Mouse (Mus musculus): ENCODE results near the gene Map6. TPM values are rescaled to one million over a fixed set of nuclear protein-coding genes. Genes with fewer than 3 reads are reported as not detected.

Map6 gene
- polyA plus RNA-seq (2015; fragmentation: Nextera tagmentation; extraction: Ambion mirVana), result 2.8 and 5.4 TPM in 2 replicates

DNA sequence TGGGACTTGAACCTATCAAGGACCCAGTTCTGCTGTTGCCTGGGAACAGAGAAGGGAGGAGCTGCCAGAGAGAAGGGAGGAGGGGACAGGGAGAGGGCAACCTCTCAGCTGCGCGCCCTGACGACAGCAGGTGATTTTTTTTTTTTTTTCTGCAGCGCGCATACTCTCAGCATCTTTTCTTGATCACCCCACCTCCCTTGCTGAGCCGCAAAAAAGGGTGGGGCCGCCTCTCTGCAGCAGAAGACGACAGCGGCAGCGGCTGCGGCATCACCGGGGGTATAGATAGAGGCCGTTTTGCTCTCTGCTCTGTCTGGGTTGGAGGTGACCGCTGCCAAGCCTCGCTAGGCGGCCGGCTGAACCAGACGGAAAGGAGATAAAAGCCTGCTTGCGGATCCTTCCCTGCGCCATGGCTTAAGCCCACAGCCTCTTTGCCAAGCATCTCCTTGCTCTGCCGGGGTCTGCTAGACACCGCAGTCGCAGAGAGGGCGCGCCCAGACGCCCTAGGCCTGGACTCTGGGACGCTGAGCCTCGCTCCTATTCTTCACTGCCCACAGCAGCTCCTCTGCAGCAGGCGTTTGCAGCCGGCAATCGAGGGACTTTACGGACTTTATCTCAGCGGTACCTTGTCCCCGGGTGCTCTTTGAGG lies at the start of gene Map6:
TSS of gene Map6 (plus strand) at position 197 of the 646 bp plus-strand sequence.
- no peaks in the 10 kb centered on the region for H3K9me3 ChIP-seq (replicated peaks)
- peaks cover 63% of the 10 kb centered on the region for H3K27me3 ChIP-seq
- H3K36me3 ChIP-seq, result no peaks in the 10 kb centered on the region
- H3K4me2 ChIP-seq, result peak within 1 kb of the TSS; percentile 96
- H3K4me3 ChIP-seq, result peak within 1 kb of the TSS; percentile 59
- peak within 1 kb of the TSS; percentile 52 for H3K9ac ChIP-seq
- 1% methylated on average over 34 of the region's 34 CpGs for WGBS
- H3K4me1 ChIP-seq (replicated peaks), result peaks cover 42% of the 10 kb centered on the region
- H3K27ac ChIP-seq, result no peak within 1 kb of the TSS
- ATAC-seq (replicated peaks; ENCODE audit: insufficient number of reproducible peaks, insufficient read depth, low FRiP score, low read depth), result peak; percentile 19; the same call in 1 of the 2 replicates

DNA sequence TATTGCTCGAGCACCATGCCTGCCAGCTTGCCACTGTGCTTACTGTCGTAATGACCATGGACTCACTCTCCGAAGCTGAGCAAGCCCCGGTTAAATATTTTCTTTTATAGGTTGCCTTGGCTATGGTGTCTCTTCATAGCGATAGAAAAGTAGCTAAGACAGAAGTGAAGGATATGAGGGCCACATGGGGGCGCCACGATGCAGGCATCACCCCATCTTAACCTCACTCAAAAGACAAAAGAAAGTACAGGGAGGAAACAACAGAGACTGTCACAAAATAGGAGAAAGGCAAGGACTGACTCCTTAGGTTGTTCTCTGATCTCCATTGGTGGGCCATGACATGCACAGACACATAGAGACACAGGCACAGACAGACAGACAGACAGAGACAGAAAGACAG lies 43.0 kb upstream of the Map6 start:
- H3K27ac ChIP-seq, result no peak overlapping the region
- no peaks in the 10 kb centered on the region for H3K36me3 ChIP-seq
- H3K4me2 ChIP-seq, result no peak overlapping the region
- 74% methylated on average over 7 of the region's 7 CpGs for WGBS
- H3K9me3 ChIP-seq (replicated peaks), result no peaks in the 10 kb centered on the region
- H3K9ac ChIP-seq, result no peak overlapping the region
- no peaks in the 10 kb centered on the region; the same call in 1 of the 2 replicates for H3K4me1 ChIP-seq (replicated peaks)
- no peak for ATAC-seq (replicated peaks; ENCODE audit: insufficient number of reproducible peaks, insufficient read depth, low FRiP score, low read depth)
- no peaks in the 10 kb centered on the region for H3K27me3 ChIP-seq
- no peak overlapping the region for H3K4me3 ChIP-seq

- H3K4me3 ChIP-seq, result no peak overlapping the region
- no peaks in the 10 kb centered on the region for H3K9me3 ChIP-seq (replicated peaks)
- no peak for ATAC-seq (replicated peaks; ENCODE audit: insufficient number of reproducible peaks, insufficient read depth, low FRiP score, low read depth)
- H3K9ac ChIP-seq, result no peak overlapping the region
- H3K27me3 ChIP-seq, result no peaks in the 10 kb centered on the region
- H3K36me3 ChIP-seq, result no peaks in the 10 kb centered on the region
- 34% methylated on average over 1 of the region's 1 CpGs for WGBS
- H3K27ac ChIP-seq, result no peak overlapping the region
- no peaks in the 10 kb centered on the region; the same call in 1 of the 2 replicates for H3K4me1 ChIP-seq (replicated peaks)
- no peak overlapping the region for H3K4me2 ChIP-seq
Measured at GRCm38 (mm10) chr7:99224648-99225190, 42.5 kb upstream of the Map6 start.

DNA sequence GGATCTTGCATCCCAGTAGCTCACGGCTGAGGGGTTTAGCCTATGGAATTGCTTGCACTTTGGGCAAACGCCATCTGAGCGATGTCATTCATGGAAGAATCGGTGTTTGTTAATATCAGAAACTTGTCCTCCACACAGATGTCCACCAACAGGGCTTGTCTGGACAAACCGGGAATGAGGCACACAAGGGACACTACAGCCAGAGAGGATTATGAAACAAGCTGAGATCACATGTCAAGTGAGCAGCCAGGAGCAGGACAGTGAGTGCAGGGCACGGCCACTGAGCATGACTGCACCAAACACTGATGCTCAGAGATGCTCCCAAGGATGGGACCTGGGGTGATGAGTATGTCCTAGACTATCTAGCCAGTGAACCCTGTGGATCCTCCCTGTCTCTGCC lies 41.8 kb upstream of the Map6 start:
- Histone ChIP-seq H3K27ac (no peak overlapping the region), H3K9me3 (replicated peaks) (no peaks in the 10 kb centered on the region), H3K4me2 (no peak overlapping the region), H3K4me3 (no peak overlapping the region), H3K36me3 (no peaks in the 10 kb centered on the region), H3K27me3 (no peaks in the 10 kb centered on the region), H3K4me1 (replicated peaks) (no peaks in the 10 kb centered on the region; the same call in 1 of the 2 replicates), H3K9ac (no peak overlapping the region)
- no peak for ATAC-seq (replicated peaks; ENCODE audit: insufficient number of reproducible peaks, insufficient read depth, low FRiP score, low read depth)
- 66% methylated on average over 6 of the region's 6 CpGs for WGBS

DNA sequence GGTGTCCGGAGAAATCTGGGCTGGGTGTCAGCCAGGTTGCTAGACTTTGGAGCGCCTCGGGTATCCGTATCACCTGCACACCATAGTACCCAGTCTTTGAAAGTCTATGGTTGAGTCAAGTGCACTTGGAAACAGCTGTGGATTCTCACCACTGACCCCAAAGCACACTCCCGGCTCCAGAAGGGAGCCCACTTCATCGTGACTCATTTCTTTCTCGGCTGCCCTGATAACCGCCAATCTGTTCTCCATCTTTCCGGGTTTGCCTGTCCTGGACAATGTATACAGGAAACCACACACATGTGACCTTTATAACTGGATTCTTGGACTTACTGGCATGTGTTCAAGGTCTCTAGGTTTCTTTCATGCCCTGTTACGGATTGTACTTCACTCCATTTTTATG lies 40.6 kb upstream of the Map6 start:
- WGBS, result 77% methylated on average over 10 of the region's 10 CpGs
- no peak overlapping the region for H3K27ac ChIP-seq
- no peak overlapping the region for H3K4me2 ChIP-seq

GRCm38 (mm10) chr7:99227267-99227666 lies 40.0 kb upstream of the Map6 start:
- Histone ChIP-seq H3K4me2 (no peak overlapping the region), H3K27me3 (no peaks in the 10 kb centered on the region), H3K9ac (no peak overlapping the region), H3K4me3 (no peak overlapping the region), H3K4me1 (replicated peaks) (no peaks in the 10 kb centered on the region; the same call in 1 of the 2 replicates), H3K27ac (no peak overlapping the region), H3K36me3 (no peaks in the 10 kb centered on the region), H3K9me3 (replicated peaks) (no peaks in the 10 kb centered on the region)
- whole genome bisulfite sequencing, result 95% methylated on average over 4 of the region's 4 CpGs
- no peak for ATAC-seq (replicated peaks; ENCODE audit: insufficient number of reproducible peaks, insufficient read depth, low FRiP score, low read depth)

More for the DNA sequence above, 40.6 kb upstream of the Map6 start:
- Histone ChIP-seq H3K36me3 (no peaks in the 10 kb centered on the region), H3K9ac (no peak overlapping the region), H3K4me1 (replicated peaks) (no peaks in the 10 kb centered on the region; the same call in 1 of the 2 replicates), H3K27me3 (no peaks in the 10 kb centered on the region), H3K9me3 (replicated peaks) (no peaks in the 10 kb centered on the region), H3K4me3 (no peak overlapping the region)
- ATAC-seq (replicated peaks; ENCODE audit: insufficient number of reproducible peaks, insufficient read depth, low FRiP score, low read depth), result no peak

DNA sequence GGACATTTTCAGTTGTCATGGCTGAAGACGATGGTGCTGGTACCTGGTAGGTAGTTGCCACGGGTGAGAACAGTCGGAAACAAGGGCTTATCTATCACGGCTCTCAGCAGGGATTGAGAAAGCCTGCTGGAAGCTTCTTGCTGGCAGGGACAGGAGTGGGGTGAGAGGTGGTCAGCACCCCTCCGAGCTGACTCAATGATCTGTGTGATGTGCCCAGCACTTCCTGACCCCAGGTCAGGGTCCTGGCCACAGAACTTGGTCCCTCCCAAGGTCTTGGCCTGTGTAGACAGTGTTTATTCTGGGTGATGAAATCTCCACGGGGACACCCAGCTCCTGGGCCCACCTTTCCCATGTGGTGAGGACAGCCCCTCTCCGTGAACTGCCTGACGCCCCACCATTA lies 38.4 kb upstream of the Map6 start:
- H3K9me3 ChIP-seq (replicated peaks), result no peaks in the 10 kb centered on the region
- WGBS, result 65% methylated on average over 8 of the region's 8 CpGs
- H3K4me2 ChIP-seq, result no peak overlapping the region
- H3K36me3 ChIP-seq, result no peaks in the 10 kb centered on the region
- no peaks in the 10 kb centered on the region; the same call in 1 of the 2 replicates for H3K4me1 ChIP-seq (replicated peaks)
- no peak overlapping the region for H3K4me3 ChIP-seq
- no peak overlapping the region for H3K27ac ChIP-seq
- ATAC-seq (replicated peaks; ENCODE audit: insufficient number of reproducible peaks, insufficient read depth, low FRiP score, low read depth), result no peak
- H3K9ac ChIP-seq, result no peak overlapping the region
- no peaks in the 10 kb centered on the region for H3K27me3 ChIP-seq

DNA sequence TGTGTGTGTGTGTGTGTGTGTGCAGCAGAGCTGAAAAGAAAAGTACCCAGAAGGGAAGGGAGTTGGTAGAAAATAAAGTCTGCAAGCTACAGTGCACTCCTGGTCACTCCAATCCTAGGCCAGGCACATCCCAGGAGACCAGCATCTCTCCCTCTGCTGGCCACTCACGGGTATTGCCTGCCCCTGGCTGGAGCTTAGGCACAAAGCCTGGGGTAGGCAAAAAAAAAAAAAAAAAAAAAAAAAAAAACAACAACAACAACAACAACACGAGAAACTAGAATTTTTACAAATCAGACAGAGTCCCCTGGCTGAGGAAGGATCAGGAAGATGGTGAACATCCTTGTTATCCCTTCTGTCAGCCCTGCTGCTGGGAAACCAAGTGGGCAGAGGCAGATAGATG lies 37.8 kb upstream of the Map6 start:
- Histone ChIP-seq H3K9ac (no peak overlapping the region), H3K36me3 (no peaks in the 10 kb centered on the region), H3K9me3 (replicated peaks) (no peaks in the 10 kb centered on the region), H3K4me3 (no peak overlapping the region), H3K27me3 (no peaks in the 10 kb centered on the region), H3K4me1 (replicated peaks) (no peaks in the 10 kb centered on the region; the same call in 1 of the 2 replicates), H3K27ac (no peak overlapping the region), H3K4me2 (no peak overlapping the region)
- ATAC-seq (replicated peaks; ENCODE audit: insufficient number of reproducible peaks, insufficient read depth, low FRiP score, low read depth), result no peak
- 9% methylated on average over 1 of the region's 2 CpGs for WGBS

- no peak overlapping the region for H3K27ac ChIP-seq
- no peaks in the 10 kb centered on the region for H3K36me3 ChIP-seq
- no peaks in the 10 kb centered on the region for H3K9me3 ChIP-seq (replicated peaks)
- no peak overlapping the region for H3K9ac ChIP-seq
- no peaks in the 10 kb centered on the region for H3K27me3 ChIP-seq
- H3K4me1 ChIP-seq (replicated peaks), result no peaks in the 10 kb centered on the region; the same call in 1 of the 2 replicates
- 66% methylated on average over 7 of the region's 7 CpGs for WGBS
- ATAC-seq (replicated peaks; ENCODE audit: insufficient number of reproducible peaks, insufficient read depth, low FRiP score, low read depth), result no peak
- H3K4me3 ChIP-seq, result no peak overlapping the region
- no peak overlapping the region for H3K4me2 ChIP-seq
Measured at GRCm38 (mm10) chr7:99230061-99230747, 37.0 kb upstream of the Map6 start.

GRCm38 (mm10) chr7:99232571-99232970 lies 34.7 kb upstream of the Map6 start:
- no peak for ATAC-seq (replicated peaks; ENCODE audit: insufficient number of reproducible peaks, insufficient read depth, low FRiP score, low read depth)
- Histone ChIP-seq H3K9me3 (replicated peaks) (no peaks in the 10 kb centered on the region), H3K4me2 (no peak overlapping the region), H3K4me3 (no peak overlapping the region), H3K4me1 (replicated peaks) (peaks cover 5% of the 10 kb centered on the region), H3K27ac (no peak overlapping the region), H3K27me3 (peaks cover 4% of the 10 kb centered on the region; the same call in 1 of the 2 replicates), H3K36me3 (no peaks in the 10 kb centered on the region), H3K9ac (no peak overlapping the region)
- WGBS, result 70% methylated on average over 6 of the region's 6 CpGs

DNA sequence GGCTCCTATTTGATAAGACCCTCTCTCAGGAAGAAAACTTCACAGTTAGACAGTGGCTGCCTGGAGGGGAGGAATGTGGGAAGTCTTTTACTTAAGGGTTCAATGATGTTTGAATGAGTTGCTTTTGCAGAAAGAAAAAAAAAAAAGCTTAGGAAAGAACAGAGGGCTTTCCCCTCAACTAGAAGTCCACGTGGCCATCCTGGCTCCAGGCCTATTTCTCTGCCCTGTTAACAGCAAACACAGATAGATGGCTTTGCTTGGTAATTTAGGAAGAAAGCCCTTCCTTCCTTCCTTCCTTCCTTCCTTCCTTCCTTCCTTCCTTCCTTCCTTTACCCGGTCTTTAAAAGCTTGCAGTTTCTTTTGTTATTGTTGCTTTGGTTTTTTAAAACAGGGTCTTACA lies 32.3 kb upstream of the Map6 start:
- WGBS, result 37% methylated on average over 2 of the region's 2 CpGs
- Histone ChIP-seq H3K36me3 (no peaks in the 10 kb centered on the region), H3K4me2 (no peak overlapping the region), H3K27me3 (peaks cover 16% of the 10 kb centered on the region; the same call in 1 of the 2 replicates), H3K27ac (no peak overlapping the region), H3K4me1 (replicated peaks) (peaks cover 15% of the 10 kb centered on the region), H3K4me3 (no peak overlapping the region), H3K9me3 (replicated peaks) (no peaks in the 10 kb centered on the region), H3K9ac (no peak overlapping the region)
- no peak for ATAC-seq (replicated peaks; ENCODE audit: insufficient number of reproducible peaks, insufficient read depth, low FRiP score, low read depth)

Measured in heart, embryonic 15.5 days (tissue).